Mouse (Mus musculus) heart, embryonic 12.5 days (tissue): ENCODE measurements at regions not wholly inside any gene's neighbourhood (a gene's known extent, or its start where the extent isn't known, plus 50 kb on each side); places are given as distances from the start of the nearest gene placed in this dataset.
"Not testable (repeated sequence)": the region's sequence is repeated elsewhere in the genome, so short reads cannot be mapped to it uniquely, and the experiment has no call there.

Experiments
- ATAC-seq: fragments of 200-750 bp; cut with Nextera tagmentation; 2 replicates; pipeline ENCODE4 v1.8.0; 2017; ENCODE audit warnings: moderate TSS enrichment, moderate library complexity; ENCODE audit not compliant: insufficient number of reproducible peaks, low FRiP score
- H3K27ac ChIP-seq: fragments of 300-500 bp; sonication (generic); 2 replicates; pipeline ENCODE4 v1.5.1; 2016; ENCODE audit warnings: mild to moderate bottlenecking, moderate library complexity; ENCODE audit not compliant: poor library complexity, severe bottlenecking
- H3K27me3 ChIP-seq: fragments of 300-500 bp; sonication (generic); replicated peaks from 2 replicates; pipeline ENCODE4 v1.6.1; 2016; ENCODE audit warnings: mild to moderate bottlenecking, moderate library complexity
- H3K36me3 ChIP-seq: fragments of 300-500 bp; sonication (generic); 2 replicates; pipeline ENCODE4 v1.6.1; 2016; ENCODE audit warnings: mild to moderate bottlenecking, moderate library complexity
- H3K4me1 ChIP-seq: fragments of 300-500 bp; sonication (generic); replicated peaks from 2 replicates; pipeline ENCODE4 v1.6.1; 2016; ENCODE audit warnings: mild to moderate bottlenecking
- H3K4me2 ChIP-seq: fragments of 300-500 bp; sonication (generic); 2 replicates; pipeline ENCODE4 v1.6.1; 2016; ENCODE audit warnings: mild to moderate bottlenecking, moderate library complexity
- H3K4me3 ChIP-seq: fragments of 300-500 bp; sonication (generic); 2 replicates; pipeline ENCODE4 v1.5.1; 2016; ENCODE audit warnings: mild to moderate bottlenecking
- H3K9ac ChIP-seq: fragments of 300-500 bp; sonication (generic); 2 replicates; pipeline ENCODE4 v1.6.1; 2016; ENCODE audit warnings: mild to moderate bottlenecking, moderate library complexity
- H3K9me3 ChIP-seq: fragments of 300-500 bp; sonication (generic); replicated peaks from 2 replicates; pipeline ENCODE4 v1.6.1; 2016; ENCODE audit warnings: mild to moderate bottlenecking, moderate library complexity
- WGBS: fragments of 180-500 bp; shearing (Covaris S2); methylation state at CpG from one replicate; pipeline ENCODE4 v1.1.7; 2016; 5-methylcytosine and 5-hydroxymethylcytosine counted together

DNA sequence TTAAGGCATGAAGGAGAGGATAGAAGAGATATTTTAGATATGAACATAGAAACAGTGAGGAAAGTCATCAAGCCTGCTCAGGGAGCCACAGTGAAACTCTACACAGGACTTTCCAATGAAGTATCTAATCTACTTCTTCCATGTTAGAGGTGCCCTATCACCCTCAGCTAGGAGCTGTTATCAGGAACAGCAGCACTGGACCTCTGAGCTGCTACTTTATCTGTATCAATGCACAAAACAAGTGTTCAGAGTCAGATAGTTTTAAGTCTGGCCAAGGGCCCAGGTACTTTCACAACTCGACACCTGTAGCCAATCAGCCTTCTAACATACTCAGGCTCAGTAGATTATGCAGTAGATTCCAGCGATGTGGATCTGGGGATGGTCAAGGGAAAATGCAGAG lies 210.7 kb upstream of the Grid2 start:
- peaks cover 4% of the 10 kb centered on the region for H3K4me1 ChIP-seq
- 29% methylated on average over 2 of the region's 2 CpGs for WGBS
- H3K27me3 ChIP-seq = no peaks in the 10 kb centered on the region
- H3K27ac ChIP-seq = no peak overlapping the region
- peak; percentile 77 for ATAC-seq
- H3K36me3 ChIP-seq = no peaks in the 10 kb centered on the region
- H3K4me3 ChIP-seq = no peak overlapping the region
- H3K9ac ChIP-seq = no peak overlapping the region
- no peaks in the 10 kb centered on the region for H3K9me3 ChIP-seq
- no peak overlapping the region for H3K4me2 ChIP-seq

DNA sequence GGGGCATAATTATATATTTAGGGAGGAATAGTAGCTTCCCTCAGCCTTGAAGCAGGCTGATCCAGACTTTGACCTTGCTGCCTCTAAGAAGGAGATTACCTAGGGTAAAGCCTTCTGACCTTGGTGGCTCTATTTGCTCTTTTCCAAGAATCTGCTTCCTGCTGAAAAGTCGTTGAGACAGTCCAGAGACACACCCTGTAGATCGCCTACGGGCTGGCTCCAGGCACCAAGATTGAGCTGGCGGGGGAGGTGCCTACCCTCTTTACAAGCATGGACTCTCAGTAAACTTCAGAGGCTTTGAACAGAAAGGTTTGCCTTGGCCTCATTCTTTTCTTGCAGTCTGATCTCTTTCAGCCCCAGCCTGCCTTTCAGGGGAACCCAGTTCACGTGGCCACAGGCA lies 191.1 kb upstream of the Grid2 start:
- H3K9me3 ChIP-seq, H3K27ac ChIP-seq, H3K36me3 ChIP-seq, H3K4me3 ChIP-seq, H3K4me2 ChIP-seq, ATAC-seq, H3K27me3 ChIP-seq, H3K9ac ChIP-seq, H3K4me1 ChIP-seq: not testable (repeated sequence)
- 68% methylated on average over 5 of the region's 5 CpGs for WGBS

DNA sequence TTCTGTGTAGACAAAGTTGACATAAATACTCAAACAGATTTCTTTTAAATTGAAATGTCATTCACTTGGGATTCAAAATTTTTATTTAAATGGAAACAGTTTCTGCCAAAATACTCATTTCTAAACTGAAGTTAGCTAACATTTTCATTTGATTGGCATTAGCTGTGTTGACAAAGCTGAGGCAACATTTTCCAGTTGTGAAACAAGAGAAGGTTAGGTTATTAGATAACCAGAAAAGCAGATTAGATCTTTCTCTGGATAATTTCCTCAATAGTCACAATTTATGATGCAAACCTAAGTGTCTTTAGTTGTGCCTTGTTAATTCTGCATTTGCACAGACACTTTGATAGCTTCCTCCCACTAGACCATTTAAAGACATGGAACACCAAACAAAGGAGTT lies 167.5 kb upstream of the Grid2 start:
- Histone ChIP-seq H3K4me2 (no peak overlapping the region), H3K4me1 (0 out of 2 replicates have a peak, but pooled peaks cover 2% of the 10 kb centered on the region)

DNA sequence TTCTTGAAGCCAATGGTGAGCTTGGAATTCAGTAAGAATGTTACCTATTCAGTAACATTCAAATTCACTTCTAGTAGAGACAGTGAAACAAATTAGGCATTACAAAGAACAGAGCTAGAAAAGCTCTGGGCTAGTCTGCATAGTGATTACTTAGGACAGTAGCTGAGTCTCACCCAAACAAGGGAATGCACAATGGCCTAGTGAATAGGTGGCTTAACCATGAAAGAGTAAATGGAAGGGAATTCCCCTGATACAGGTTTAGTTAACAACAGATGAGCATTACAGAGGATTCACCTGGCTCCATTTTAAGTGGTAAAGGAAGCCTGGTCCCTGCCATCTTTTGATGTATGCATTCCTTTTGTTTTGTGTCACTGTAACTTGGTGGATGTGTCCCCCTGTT lies 126.8 kb upstream of the Grid2 start:
- H3K4me2 ChIP-seq, H3K27me3 ChIP-seq, H3K4me1 ChIP-seq, H3K9me3 ChIP-seq, ATAC-seq, H3K4me3 ChIP-seq, H3K9ac ChIP-seq, H3K27ac ChIP-seq, H3K36me3 ChIP-seq: not testable (repeated sequence)

More for the DNA sequence above, 167.5 kb upstream of the Grid2 start:
- Histone ChIP-seq H3K27ac (no peak overlapping the region), H3K4me3 (no peak overlapping the region), H3K9ac (no peak overlapping the region), H3K36me3 (no peaks in the 10 kb centered on the region), H3K9me3 (no peaks in the 10 kb centered on the region), H3K27me3 (no peaks in the 10 kb centered on the region)
- no peak for ATAC-seq

DNA sequence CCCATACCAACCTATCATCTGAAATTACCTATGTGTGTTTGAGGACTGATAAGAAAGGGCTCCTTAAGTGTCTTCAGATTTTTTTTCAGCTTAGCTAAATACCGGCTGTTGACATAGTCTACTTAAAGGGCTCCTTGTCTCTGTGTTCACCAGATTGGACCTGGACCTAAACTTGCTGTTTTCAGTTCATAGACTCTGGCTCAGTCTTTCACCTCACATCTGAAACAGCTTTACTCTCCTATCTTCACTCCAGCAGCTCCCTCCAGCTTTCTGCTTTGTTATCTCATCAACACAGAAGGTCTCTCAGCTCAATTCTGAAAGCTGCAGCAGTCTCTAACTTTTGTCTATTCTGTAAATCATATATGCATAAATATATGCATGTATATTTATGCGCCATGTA lies 106.4 kb upstream of the Grid2 start:
- Histone ChIP-seq H3K36me3 (no peaks in the 10 kb centered on the region), H3K27ac (no peak overlapping the region), H3K4me3 (no peak overlapping the region), H3K9ac (no peak overlapping the region), H3K4me1 (no peaks in the 10 kb centered on the region), H3K4me2 (no peak overlapping the region), H3K9me3 (no peaks in the 10 kb centered on the region), H3K27me3 (no peaks in the 10 kb centered on the region)
- WGBS = 63% methylated on average over 2 of the region's 2 CpGs
- ATAC-seq = peak; percentile 57; the same call in 1 of the 2 replicates

DNA sequence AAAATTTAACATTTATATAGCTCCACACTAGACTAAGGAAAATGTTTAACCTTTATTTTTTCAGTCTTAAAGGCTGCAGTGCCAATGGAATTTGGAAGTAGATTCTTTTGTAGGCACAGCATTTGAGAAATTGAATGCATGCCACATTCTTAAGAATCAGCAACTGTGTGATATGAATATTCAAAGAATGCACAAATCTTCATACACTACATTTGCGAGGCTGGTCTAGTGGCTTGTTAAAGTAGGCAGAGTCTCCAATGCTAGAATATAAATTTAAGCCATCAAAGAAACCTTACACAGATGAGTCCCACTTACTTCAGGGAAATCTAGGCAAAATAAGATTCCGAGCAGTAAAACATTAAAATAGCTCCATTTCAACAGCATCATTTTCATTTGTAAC lies 75.5 kb upstream of the Grid2 start:
- Histone ChIP-seq H3K9me3 (no peaks in the 10 kb centered on the region), H3K27ac (no peak overlapping the region), H3K9ac (no peak overlapping the region), H3K4me2 (no peak overlapping the region), H3K4me3 (no peak overlapping the region), H3K36me3 (no peaks in the 10 kb centered on the region), H3K4me1 (no peaks in the 10 kb centered on the region), H3K27me3 (no peaks in the 10 kb centered on the region)
- 70% methylated on average over 2 of the region's 2 CpGs for WGBS
- no peak for ATAC-seq
